Mouse (Mus musculus) bone marrow macrophage, adult 2 months (primary cell): ENCODE measurements around the gene Phf2. TPM values are rescaled to one million over a fixed set of nuclear protein-coding genes. Genes with fewer than 3 reads are reported as not detected.
"Not testable (repeated sequence)": the region's sequence is repeated elsewhere in the genome, so short reads cannot be mapped to it uniquely, and the experiment has no call there.

Source experiments
- H3K27ac ChIP-seq: 2 replicates; pipeline ENCODE4 v1.5.1; 2012; ENCODE audit warnings: low read depth, low read length; ENCODE audit not compliant: insufficient read depth
- H3K4me1 ChIP-seq: 2 replicates; pipeline ENCODE4 v1.6.1; 2012; ENCODE audit warnings: low read length; ENCODE audit not compliant: control insufficient read depth, insufficient read depth
- H3K4me3 ChIP-seq: 2 replicates; pipeline ENCODE4 v1.5.1; 2012; ENCODE audit warnings: mild to moderate bottlenecking, low read length, moderate library complexity; ENCODE audit not compliant: insufficient read depth
- CTCF ChIP-seq: IDR thresholded peaks from 2 replicates; pipeline ENCODE4 v1.5.1; 2012; ENCODE audit warnings: low read depth, mild to moderate bottlenecking, low read length, moderate library complexity
- POLR2A ChIP-seq: IDR thresholded peaks from 2 replicates; pipeline ENCODE4 v1.6.1; 2012; ENCODE audit warnings: mild to moderate bottlenecking, low read depth, low read length, borderline replicate concordance
- polyA plus RNA-seq: library from polyadenylated mRNA; stranded (reverse); fragments of >200 nt; gene quantifications from 2 replicates; pipeline ENCODE4 v1.2.4, GENCODE M21; 2012; ENCODE audit not compliant: missing spikeins, insufficient read depth, insufficient read length

Phf2 gene
- polyA plus RNA-seq, 1 experiment, result 20.4 TPM

DNA sequence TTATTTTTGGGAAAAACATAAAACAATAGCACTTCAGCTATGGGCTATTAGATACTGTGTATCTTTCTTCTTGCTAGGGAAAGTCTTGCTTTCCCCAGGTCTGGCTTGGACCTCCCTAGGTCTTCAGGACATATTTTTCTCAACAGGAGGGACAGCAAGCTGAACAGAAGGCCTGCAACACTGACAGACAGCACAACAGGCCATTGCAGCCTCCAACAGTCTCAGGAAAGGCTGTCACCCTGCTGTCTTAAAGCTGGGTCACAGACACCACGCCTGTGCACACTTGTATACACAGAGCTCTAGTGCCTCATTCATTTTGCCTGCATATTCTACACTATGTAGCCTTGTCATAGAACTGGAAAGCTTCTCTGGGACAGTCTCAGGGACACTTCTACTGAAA, 56.5 kb downstream of the Phf2 start:
- H3K4me1 ChIP-seq, result no peaks in the 10 kb centered on the region
- H3K27ac ChIP-seq, result no peak overlapping the region
- no peak for TF ChIP-seq CTCF
- no peak overlapping the region for H3K4me3 ChIP-seq

GRCm38 (mm10) chr13:48810991-48811390, 59.9 kb downstream of the Phf2 start:
- TF ChIP-seq CTCF, result no peak
- TF ChIP-seq POLR2A, result no peak
- Histone ChIP-seq H3K27ac (no peak overlapping the region), H3K4me3 (no peak overlapping the region), H3K4me1 (no peaks in the 10 kb centered on the region)

DNA sequence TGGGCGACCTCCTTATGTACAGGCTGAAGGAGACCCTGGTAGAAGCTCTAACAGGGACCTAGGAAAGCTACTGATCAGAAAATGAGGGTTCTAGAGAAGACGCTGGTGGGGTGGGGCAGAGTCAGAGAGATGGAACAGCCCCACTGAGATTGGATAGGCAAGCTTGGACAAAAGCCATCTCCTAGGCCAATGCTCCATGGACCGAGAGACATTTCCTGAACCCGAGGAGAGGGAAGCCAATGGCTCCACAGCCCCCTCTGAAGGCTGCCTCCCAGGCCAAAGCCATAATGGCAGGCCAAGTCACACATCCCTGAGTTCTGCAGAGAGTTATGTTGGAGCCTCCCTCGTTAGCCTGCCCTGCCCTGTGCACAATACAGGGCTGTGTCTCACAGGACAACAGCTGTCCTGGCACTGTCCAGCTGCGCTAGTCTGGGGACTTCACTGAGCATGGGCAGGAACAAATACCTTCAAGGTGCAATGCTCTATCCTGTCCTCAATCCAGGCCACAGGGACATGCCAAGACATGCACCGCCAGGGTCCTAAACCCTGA, 60.6 kb downstream of the Phf2 start:
- H3K4me3 ChIP-seq, result no peak overlapping the region
- H3K27ac ChIP-seq, result no peak overlapping the region
- TF ChIP-seq CTCF, result no peak
- TF ChIP-seq POLR2A, result no peak
- no peaks in the 10 kb centered on the region for H3K4me1 ChIP-seq

- H3K27ac ChIP-seq, H3K4me1 ChIP-seq, H3K4me3 ChIP-seq: not testable (repeated sequence)
Observed at GRCm38 (mm10) chr13:48809668-48810067, 61.3 kb downstream of the Phf2 start.

DNA sequence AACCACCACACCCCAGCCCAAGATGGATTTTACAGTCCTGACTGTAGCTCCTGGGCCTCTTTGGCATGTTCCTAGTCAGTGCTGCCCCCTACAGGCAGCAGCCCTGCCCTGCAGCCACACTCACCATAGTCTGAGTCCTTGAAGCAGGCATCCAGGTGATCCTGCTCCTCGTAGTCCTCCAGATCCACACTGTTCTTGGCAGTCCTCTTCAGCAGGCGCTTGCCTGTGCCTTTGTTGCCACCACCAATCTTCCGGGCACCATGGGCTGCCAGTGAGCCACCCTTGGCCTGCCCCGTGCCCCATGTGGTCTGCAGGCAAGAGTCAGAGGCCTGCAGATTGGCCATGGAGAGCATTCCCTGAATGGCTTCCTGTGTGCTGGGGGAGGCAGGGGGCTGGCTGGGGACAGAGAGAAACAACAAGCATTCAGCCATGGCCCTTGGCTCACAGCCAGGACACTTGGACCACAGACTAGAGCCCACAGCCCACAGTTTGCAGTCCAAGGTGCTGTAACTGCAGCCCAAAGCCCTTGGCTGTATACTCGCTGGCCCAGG, 63.4 kb downstream of the Phf2 start:
- no peak overlapping the region for H3K4me3 ChIP-seq
- TF ChIP-seq POLR2A (no peak), CTCF (peak; percentile 93)
- H3K27ac ChIP-seq, result no peak overlapping the region
- H3K4me1 ChIP-seq, result no peaks in the 10 kb centered on the region

GRCm38 (mm10) chr13:48802181-48802580, 68.7 kb downstream of the Phf2 start:
- no peak for TF ChIP-seq POLR2A
- no peak for TF ChIP-seq CTCF
- Histone ChIP-seq H3K27ac (no peak overlapping the region), H3K4me1 (no peaks in the 10 kb centered on the region), H3K4me3 (no peak overlapping the region)

DNA sequence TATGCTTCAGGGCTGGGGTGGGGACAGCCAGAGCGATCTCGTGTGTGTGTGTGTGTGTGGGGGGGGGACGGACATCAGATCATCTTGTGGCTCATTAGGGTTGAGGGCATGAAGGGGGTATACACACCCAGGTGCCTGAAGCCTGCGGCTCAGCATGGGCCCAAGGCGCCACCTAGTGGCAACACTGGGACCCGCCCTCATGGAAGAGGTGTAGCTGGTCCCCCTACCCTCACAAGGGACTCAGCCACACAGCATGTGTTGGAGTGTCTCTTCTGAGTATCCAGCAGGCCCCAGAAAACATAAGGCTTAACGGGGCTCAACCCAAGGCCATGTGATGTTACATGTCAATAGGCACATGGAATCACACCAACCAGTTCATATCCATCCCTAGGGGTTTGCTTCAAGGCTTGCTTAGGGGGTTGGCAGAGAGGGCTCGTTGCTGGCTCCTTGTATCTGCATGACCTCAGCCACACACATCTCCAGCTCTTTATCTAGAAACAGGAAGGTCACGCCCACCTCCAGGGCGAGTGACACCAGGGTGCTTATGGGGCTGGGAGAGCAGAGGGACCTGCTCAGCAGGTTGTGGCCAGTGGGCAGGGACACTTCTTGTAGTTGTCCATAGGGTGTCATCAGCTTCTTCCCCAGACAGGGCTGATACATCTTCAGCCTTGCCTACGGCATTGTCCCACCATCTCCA, 69.9 kb downstream of the Phf2 start:
- Histone ChIP-seq H3K4me3 (no peak overlapping the region), H3K27ac (no peak overlapping the region), H3K4me1 (no peaks in the 10 kb centered on the region)
- TF ChIP-seq POLR2A (no peak), CTCF (peak; percentile 93)

DNA sequence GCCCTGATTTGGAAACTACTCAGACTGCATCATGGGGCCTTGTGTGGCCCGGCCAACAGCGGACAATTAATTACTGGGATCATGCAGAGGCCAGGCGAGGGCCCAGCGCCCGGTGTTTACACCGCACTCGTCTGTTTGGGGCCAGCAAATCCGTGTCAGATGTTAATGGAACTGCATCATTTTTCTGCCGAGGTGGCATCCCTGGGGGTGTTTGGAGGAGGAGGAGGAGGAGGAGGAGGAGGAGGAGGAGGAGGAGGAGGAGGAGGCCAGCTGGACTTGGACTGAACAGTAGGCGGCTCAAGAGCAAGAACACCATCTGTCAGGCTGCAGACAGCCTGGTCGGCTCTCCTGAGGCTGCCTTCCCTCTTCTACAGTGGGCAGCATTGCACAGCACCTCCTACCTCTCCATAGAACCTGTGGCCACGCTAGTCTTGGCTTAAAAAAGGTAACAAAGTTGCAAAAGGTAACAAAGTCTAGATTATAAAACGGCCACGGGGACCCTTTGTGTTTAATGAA, 72.6 kb downstream of the Phf2 start:
- no peak overlapping the region for H3K4me3 ChIP-seq
- no peak overlapping the region for H3K27ac ChIP-seq
- TF ChIP-seq CTCF, result no peak
- no peaks in the 10 kb centered on the region for H3K4me1 ChIP-seq

GRCm38 (mm10) chr13:48796906-48797305, 74.0 kb downstream of the Phf2 start:
- no peaks in the 10 kb centered on the region for H3K4me1 ChIP-seq
- no peak for TF ChIP-seq CTCF
- TF ChIP-seq POLR2A, result no peak
- no peak overlapping the region for H3K4me3 ChIP-seq
- no peak overlapping the region for H3K27ac ChIP-seq

DNA sequence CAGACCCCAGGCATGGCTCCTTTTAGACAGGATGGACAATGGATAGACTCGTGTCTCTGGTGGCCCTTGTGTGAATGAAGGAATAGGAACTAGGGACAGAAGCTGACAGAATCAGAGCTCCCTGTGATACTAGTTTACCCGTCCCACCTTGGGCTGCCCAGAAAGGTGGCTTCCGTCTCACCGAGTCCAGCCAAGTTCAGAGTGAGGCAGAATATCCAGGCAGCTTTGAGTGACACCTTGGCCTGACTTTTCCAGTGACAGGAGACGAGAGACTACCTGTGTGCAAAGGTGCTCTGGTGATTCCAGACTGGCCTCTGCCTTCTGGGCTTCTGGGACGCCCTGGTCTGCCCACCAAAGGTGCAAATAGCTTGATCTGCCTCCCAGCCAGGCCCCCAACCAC, 75.2 kb downstream of the Phf2 start:
- no peak overlapping the region for H3K4me3 ChIP-seq
- H3K27ac ChIP-seq, result no peak overlapping the region
- no peaks in the 10 kb centered on the region for H3K4me1 ChIP-seq
- no peak for TF ChIP-seq POLR2A
- no peak for TF ChIP-seq CTCF
